Mouse (Mus musculus): ENCODE results near the gene Armc10. TPM values are rescaled to one million over a fixed set of nuclear protein-coding genes. Genes with fewer than 3 reads are reported as not detected.
"Not testable (repeated sequence)": the region's sequence is repeated elsewhere in the genome, so short reads cannot be mapped to it uniquely, and the experiment has no call there.

Gene Armc10
- total RNA-seq, 2 experiments from 2014 or later: 5.1 to 11.0 TPM

DNA sequence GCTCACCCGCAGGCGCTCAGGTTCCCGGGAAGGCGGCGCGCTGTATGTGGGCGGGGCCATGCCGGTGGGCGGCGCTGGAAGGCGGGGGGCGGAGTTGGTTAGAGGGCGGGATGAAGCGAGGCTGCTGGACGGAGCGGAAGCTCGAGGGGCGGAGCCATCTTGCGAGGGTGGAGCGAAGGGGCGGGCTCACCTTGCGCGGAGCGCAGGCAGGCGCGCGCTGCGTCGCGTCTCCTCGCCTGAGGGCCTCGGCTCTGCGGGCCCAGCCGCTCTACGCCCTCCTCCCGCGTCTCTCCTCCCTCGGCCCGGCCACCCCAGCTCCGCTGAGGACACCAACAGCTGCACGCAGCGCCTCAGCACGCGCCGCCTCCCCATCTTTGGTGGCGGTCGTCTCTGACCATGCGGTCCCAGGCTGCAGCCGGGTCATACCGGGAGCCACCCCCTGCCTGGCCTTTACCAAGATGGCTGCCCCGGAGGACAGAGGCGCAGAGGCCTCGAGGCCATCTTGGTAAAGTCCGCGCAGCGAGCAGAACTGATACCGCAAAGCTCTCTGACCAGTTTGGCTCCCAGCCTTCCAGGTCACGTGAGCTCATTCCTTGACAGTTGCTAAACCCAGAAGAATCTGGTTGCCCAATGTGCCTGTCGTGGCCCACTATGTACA is 55.9 kb downstream of the Armc10 start, which contains the start of gene Napepld:
TSS of gene Napepld (minus strand) at position 46 of the 658 bp plus-strand sequence.
- peak; percentile 97 for ATAC-seq (replicated peaks; ENCODE audit: low FRiP score, poor library complexity, severe bottlenecking)

DNA sequence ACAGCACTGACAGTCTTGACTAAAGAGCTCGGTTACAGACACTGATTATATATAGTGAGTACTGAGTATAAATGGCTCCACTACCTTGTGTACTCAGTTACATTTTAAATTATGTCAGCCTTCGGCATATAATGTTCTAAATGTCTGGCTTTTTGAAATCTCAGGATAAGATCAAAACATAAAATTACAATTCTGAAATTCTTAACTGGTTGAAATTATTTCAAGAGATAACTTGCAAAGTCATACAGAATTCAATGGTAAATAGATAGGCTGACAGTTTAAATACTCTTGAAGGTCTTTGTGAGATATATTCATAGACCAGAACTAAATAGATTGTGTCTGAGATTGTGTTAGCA is 56.4 kb downstream of the Armc10 start:
- ATAC-seq (replicated peaks; ENCODE audit: low FRiP score, poor library complexity, severe bottlenecking): no peak

DNA sequence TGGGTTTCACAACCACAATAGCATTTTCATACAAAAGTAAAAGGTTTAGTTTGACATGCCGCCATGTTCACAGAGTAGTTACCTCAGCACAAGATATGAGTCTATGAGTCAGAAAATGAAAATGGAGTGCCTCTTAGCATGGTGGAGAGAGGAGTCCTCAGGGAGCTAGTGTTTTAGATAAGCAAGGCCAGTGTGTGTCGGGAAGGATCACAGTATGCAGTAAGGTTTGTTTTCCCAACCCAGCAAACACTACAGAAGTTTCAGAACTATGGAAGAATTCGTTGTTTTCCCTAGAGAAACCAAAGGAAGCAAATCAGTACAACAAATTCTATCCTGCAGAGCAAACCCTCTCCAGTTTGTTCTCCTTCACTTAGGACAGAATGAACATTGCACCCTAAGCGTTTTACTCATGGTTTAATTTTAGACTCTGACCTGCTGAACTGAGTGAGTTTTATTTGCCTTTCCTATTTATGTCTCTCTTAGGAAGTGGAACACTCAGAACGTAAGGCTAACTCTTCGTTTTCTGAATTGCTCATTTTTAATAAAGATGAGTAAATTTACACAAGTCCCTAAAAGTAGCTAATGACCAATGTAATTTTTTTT is 57.4 kb downstream of the Armc10 start:
- ATAC-seq (replicated peaks; ENCODE audit: low FRiP score, poor library complexity, severe bottlenecking): no peak

DNA sequence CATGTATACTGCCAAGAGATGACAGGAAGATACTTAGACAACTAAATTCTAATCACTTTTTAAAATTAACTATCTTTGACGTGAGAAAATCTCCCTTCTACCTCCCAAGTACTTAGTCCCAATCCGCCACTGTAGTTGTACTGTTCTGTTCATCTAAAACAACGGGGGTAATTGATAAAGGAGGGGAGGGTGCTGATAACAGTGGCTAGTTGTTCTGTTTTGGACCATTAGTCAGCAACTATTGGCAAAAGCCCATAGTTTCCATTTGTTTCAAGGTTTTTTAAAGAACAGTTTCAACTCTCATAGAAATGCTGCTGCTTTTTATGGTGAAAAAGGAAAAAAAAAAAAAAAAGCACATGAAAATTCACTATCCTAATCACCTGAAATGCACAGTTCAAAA is 58.1 kb downstream of the Armc10 start:
- no peak for ATAC-seq (replicated peaks; ENCODE audit: low FRiP score, poor library complexity, severe bottlenecking)

DNA sequence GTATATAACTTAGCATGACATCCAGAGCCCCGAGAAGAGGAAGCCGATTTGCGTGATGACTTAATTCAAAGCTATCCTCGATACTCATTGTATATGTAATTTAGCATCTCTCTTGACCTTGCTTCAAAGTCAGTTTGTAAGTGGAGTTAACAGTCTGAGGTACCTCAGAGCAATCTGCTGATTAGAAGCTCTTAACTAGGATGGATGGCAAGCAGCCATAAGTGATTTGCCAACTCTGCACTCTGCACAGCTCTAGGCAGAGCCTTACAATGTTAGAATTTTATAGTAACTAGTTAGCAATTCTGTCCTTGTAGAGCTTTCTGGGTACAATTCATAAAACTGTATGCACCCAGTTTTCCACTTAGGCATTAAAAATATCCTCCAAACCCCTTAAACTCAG is 60.9 kb downstream of the Armc10 start:
- ATAC-seq (replicated peaks; ENCODE audit: low FRiP score, poor library complexity, severe bottlenecking): no peak

DNA sequence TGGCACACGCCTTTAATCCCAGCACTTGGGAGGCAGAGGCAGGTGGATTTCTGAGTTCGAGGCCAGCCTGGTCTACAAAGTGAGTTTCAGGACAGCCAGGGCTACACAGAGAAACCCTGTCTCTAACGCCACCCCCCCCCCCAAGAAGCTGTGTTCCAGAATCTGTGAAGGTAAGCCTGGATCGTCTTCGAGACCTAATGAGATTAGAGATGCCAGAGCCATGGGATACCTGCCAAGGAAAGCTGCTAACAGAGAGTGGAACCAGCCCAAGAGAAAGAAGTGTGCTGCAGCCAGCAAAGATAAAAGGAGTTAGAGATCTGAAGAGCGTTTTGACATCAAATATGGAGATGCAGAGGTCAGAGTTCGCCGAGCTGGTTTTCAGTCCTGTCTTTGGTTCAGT is 62.4 kb downstream of the Armc10 start:
- ATAC-seq (replicated peaks; ENCODE audit: low FRiP score, poor library complexity, severe bottlenecking): not testable (repeated sequence)

Other genes starting within 250 kb of the Armc10 start
- gene Ccdc146, start 221.1 kb upstream of the Armc10 start, total RNA-seq (2015; ENCODE audit: low replicate concordance): not detected in 2 replicates
- not detected in 2 replicates for gene Ccdc146, start 221.1 kb upstream of the Armc10 start, total RNA-seq (2017; ENCODE audit: low replicate concordance)
- gene Fam185a, start 220.9 kb upstream of the Armc10 start, total RNA-seq (2015; ENCODE audit: low replicate concordance): 0.96 and 1.5 TPM in 2 replicates
- 0.51 and 1.8 TPM in 2 replicates for gene Fam185a, start 220.9 kb upstream of the Armc10 start, total RNA-seq (2017; ENCODE audit: low replicate concordance)
- gene Lrrc17, start 102.3 kb upstream of the Armc10 start, total RNA-seq (2015; ENCODE audit: low replicate concordance): not detected in 2 replicates
- gene Lrrc17, start 102.3 kb upstream of the Armc10 start, total RNA-seq (2017; ENCODE audit: low replicate concordance): 0.85 TPM in 1 of 2 replicates, not detected in the other
- gene Fbxl13, start 179 bp upstream of the Armc10 start, total RNA-seq (2015; ENCODE audit: low replicate concordance): not detected in 2 replicates
- gene Fbxl13, start 179 bp upstream of the Armc10 start, total RNA-seq (2017; ENCODE audit: low replicate concordance): not detected in 2 replicates
- gene Napepld, start 55.6 kb downstream of the Armc10 start, total RNA-seq (2015; ENCODE audit: low replicate concordance): 0.19 and 0.63 TPM in 2 replicates
- gene Napepld, start 55.6 kb downstream of the Armc10 start, total RNA-seq (2017; ENCODE audit: low replicate concordance): 0.60 and 2.0 TPM in 2 replicates
- 14.6 and 20.8 TPM in 2 replicates for gene Pmpcb, start 91.3 kb downstream of the Armc10 start, total RNA-seq (2015; ENCODE audit: low replicate concordance)
- gene Pmpcb, start 91.3 kb downstream of the Armc10 start, total RNA-seq (2017; ENCODE audit: low replicate concordance): 31.6 and 35.8 TPM in 2 replicates
- gene Dnajc2, start 139.4 kb downstream of the Armc10 start, total RNA-seq (2015; ENCODE audit: low replicate concordance): 24.2 and 26.3 TPM in 2 replicates
- gene Dnajc2, start 139.4 kb downstream of the Armc10 start, total RNA-seq (2017; ENCODE audit: low replicate concordance): 33.3 and 36.5 TPM in 2 replicates
- 38.2 and 38.4 TPM in 2 replicates for gene Psmc2, start 139.5 kb downstream of the Armc10 start, total RNA-seq (2015; ENCODE audit: low replicate concordance)
- 35.4 and 40.5 TPM in 2 replicates for gene Psmc2, start 139.5 kb downstream of the Armc10 start, total RNA-seq (2017; ENCODE audit: low replicate concordance)
- not detected in 2 replicates for gene Slc26a5, start 219.8 kb downstream of the Armc10 start, total RNA-seq (2015; ENCODE audit: low replicate concordance)
- not detected in 2 replicates for gene Slc26a5, start 219.8 kb downstream of the Armc10 start, total RNA-seq (2017; ENCODE audit: low replicate concordance)